Comparison of ENCODE assay signal across 6 mouse cellular contexts in genomic region chr4:147066380-147066779, GRCm38 (mm10). TPM values are rescaled to one million over a fixed set of nuclear protein-coding genes. Genes with fewer than 3 reads are reported as not detected.
DNase-seq lines count a peak whose midpoint lies in the region; TF ChIP-seq lines count a peak whose summit lies in the region.
"Not testable (repeated sequence)": the region's sequence is repeated elsewhere in the genome, so short reads cannot be mapped to it uniquely, and the experiment has no call there.
"Had no signal": no experiment of that assay in that cellular context is flagged by ENCODE, and none has a peak within 500 bp of the region (broad histone marks: within the 10 kb centered on the region; RNA-seq: fewer than 3 reads in every experiment).

No protein-coding gene starts in this region.

- not testable (repeated sequence) for TF ChIP-seq CTCF in testis, adult 2 months (IDR thresholded peaks at IDR 0.05; ENCODE audit: control insufficient read depth, insufficient read depth, insufficient replicate concordance, low read depth, low read length)

- H3K27ac ChIP-seq in testis, adult 2 months (ENCODE audit: control insufficient read depth, insufficient read depth, low read depth, low read length), result not testable (repeated sequence)

- H3K4me3 ChIP-seq in testis, adult 2 months (ENCODE audit: control insufficient read depth, low read depth, low read length), result peak overlapping the region; percentile 56

- not testable (repeated sequence) for H3K4me1 ChIP-seq in testis, adult 2 months (ENCODE audit: control insufficient read depth, insufficient read depth, low read length)

- not testable (repeated sequence) for H3K27me3 ChIP-seq in testis, adult 2 months (ENCODE audit: control insufficient read depth, insufficient read depth, low read length)

- H3K36me3 ChIP-seq in testis, adult 2 months (ENCODE audit: control insufficient read depth, insufficient read depth, low read length), result not testable (repeated sequence)

- DNase-seq in ES-CJ7 (ENCODE audit: low read depth, low spot score), result peak; percentile 2
- DNase-seq in heart, adult 11 months, result peak; percentile 69

- not testable (repeated sequence) for TF ChIP-seq POLR2A in testis, adult 2 months (IDR thresholded peaks at IDR 0.05; ENCODE audit: control insufficient read depth, low read depth, low read length)

RNA-seq across cellular contexts. Expression of gene Rex2, which starts 44.7 kb away (rescaled TPM):
- polyA plus RNA-seq in testis, adult 2 months (2012; rRNA removed), result 0.02 and 0.07 TPM in 2 replicates
- polyA plus RNA-seq: adrenal gland, adult 2 months; brain, embryonic 14.5 days; cerebellum, adult 2 months had no signal
